Mouse (Mus musculus): ENCODE data around the gene Sebox. TPM values are rescaled to one million over a fixed set of nuclear protein-coding genes. Genes with fewer than 3 reads are reported as not detected.

Sebox gene
- polyA plus RNA-seq, 1 experiment from 2014 or later, result not detected

DNA sequence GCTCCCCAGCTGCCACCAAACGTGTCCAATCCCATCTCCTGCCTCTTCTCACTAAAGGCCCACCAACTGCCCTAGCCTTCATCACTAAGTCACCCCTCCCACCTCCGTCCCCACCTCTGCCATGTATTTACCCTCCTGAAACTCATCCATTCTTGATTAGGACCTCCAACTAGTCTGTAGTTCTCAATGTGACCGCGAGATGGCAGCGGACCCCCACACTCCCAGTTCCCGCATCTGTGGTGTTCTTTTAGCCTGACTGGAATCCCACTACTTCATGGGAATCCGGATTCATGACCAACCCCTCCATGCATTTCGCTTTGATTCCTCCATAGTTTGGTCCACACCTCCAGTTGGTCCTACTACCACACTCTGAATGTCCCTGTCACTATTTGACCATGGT, 15.1 kb upstream of the Sebox start:
- Histone ChIP-seq H3K4me1 (ENCODE audit: control insufficient read depth, insufficient read depth, low read length) (no peaks in the 10 kb centered on the region; the same call in none of the 2 replicates), H3K4me3 (ENCODE audit: low read depth, low read length) (no peak overlapping the region), H3K9ac (replicated peaks; ENCODE audit: low read length) (no peak overlapping the region), H3K36me3 (replicated peaks; ENCODE audit: control insufficient read depth, insufficient read depth, low read depth, low read length) (no peaks in the 10 kb centered on the region), H3K27me3 (ENCODE audit: control insufficient read depth, insufficient read depth, low read length) (peaks cover 45% of the 10 kb centered on the region), H3K27ac (replicated peaks; ENCODE audit: low read depth, low read length) (no peak overlapping the region), H3K4me2 (ENCODE audit: low read depth, low read length) (no peak overlapping the region), H3K9me3 (replicated peaks; ENCODE audit: control insufficient read depth, low read length) (no peaks in the 10 kb centered on the region)
- ATAC-seq (replicated peaks; ENCODE audit: insufficient number of reproducible peaks, low FRiP score, low TSS enrichment, low read depth) (no peak), DNase-seq (ENCODE audit: low spot score) (peak; percentile 83)
- WGBS, result 4% methylated on average over 8 of the region's 8 CpGs

DNA sequence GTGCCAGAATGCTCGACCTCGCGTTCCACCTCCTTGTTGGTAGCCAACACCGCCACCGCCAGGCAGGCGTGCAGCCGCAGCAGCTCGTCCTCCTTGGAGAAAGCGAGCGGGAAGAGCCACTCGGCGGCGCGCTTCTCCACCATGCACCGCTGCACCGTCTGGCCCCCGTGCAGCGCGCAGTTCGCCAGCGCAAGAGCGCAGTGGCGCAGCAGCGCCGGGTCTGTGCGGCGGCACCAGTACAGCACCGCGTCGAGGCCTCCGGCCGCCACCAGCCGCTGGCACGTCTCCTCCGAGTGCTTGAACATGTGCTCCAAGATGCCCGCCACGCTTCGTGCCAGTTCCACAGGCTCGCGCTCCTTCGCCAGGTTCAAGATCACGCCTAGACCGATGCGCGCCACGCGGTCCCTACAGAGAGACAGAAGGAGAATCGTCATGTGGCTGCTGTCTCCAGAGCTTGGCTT, 12.4 kb upstream of the Sebox start:
- WGBS, result 10% methylated on average over 47 of the region's 48 CpGs
- Histone ChIP-seq H3K27me3 (ENCODE audit: control insufficient read depth, insufficient read depth, low read length) (peaks cover 51% of the 10 kb centered on the region), H3K36me3 (replicated peaks; ENCODE audit: control insufficient read depth, insufficient read depth, low read depth, low read length) (no peaks in the 10 kb centered on the region), H3K4me2 (ENCODE audit: low read depth, low read length) (peak overlapping the region; percentile 46), H3K27ac (replicated peaks; ENCODE audit: low read depth, low read length) (no peak overlapping the region), H3K9me3 (replicated peaks; ENCODE audit: control insufficient read depth, low read length) (no peaks in the 10 kb centered on the region), H3K9ac (replicated peaks; ENCODE audit: low read length) (no peak overlapping the region), H3K4me3 (ENCODE audit: low read depth, low read length) (peak overlapping the region; percentile 25), H3K4me1 (ENCODE audit: control insufficient read depth, insufficient read depth, low read length) (no peaks in the 10 kb centered on the region; the same call in none of the 2 replicates)
- ATAC-seq (replicated peaks; ENCODE audit: insufficient number of reproducible peaks, low FRiP score, low TSS enrichment, low read depth), result no peak; the same call in 1 of the 2 replicates
- peak; percentile 67 for DNase-seq (ENCODE audit: low spot score)

DNA sequence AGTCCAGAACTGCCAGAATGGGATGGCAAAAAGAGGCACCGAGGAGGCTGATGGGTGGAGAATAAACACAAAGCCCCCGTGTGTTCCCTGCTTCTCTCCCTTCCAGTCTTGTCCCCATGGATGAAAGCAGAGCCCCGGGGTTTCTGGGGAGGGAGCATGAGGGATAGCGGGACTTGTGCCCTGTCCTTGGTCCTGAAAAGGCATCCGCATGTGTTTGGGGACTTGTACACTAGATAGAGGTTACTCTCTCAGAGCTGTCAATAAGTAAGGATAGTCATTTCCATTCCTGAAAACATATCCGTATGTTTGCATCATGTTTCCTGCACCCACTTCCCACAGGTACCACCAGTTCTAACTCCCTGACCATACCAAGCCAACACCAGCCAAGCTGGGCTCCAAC, 7.3 kb upstream of the Sebox start:
- Histone ChIP-seq H3K4me1 (ENCODE audit: control insufficient read depth, insufficient read depth, low read length) (peaks cover 3% of the 10 kb centered on the region; the same call in 1 of the 2 replicates), H3K27me3 (ENCODE audit: control insufficient read depth, insufficient read depth, low read length) (peaks cover 29% of the 10 kb centered on the region), H3K9me3 (replicated peaks; ENCODE audit: control insufficient read depth, low read length) (no peaks in the 10 kb centered on the region), H3K9ac (replicated peaks; ENCODE audit: low read length) (no peak overlapping the region), H3K4me3 (ENCODE audit: low read depth, low read length) (no peak overlapping the region), H3K27ac (replicated peaks; ENCODE audit: low read depth, low read length) (no peak overlapping the region), H3K36me3 (replicated peaks; ENCODE audit: control insufficient read depth, insufficient read depth, low read depth, low read length) (no peaks in the 10 kb centered on the region), H3K4me2 (ENCODE audit: low read depth, low read length) (no peak overlapping the region)
- 5% methylated on average over 6 of the region's 6 CpGs for WGBS
- ATAC-seq (replicated peaks; ENCODE audit: insufficient number of reproducible peaks, low FRiP score, low TSS enrichment, low read depth) (no peak), DNase-seq (ENCODE audit: low spot score) (peak; percentile 83)

GRCm38 (mm10) chr11:78497071-78497541, 6.1 kb upstream of the Sebox start:
- peak; percentile 59; the same call in 1 of the 2 replicates for ATAC-seq (replicated peaks; ENCODE audit: insufficient number of reproducible peaks, low FRiP score, low TSS enrichment, low read depth)
- no peaks in the 10 kb centered on the region for H3K36me3 ChIP-seq (replicated peaks; ENCODE audit: control insufficient read depth, insufficient read depth, low read depth, low read length)
- WGBS, result under 1% methylated on average over 44 of the region's 44 CpGs
- H3K4me3 ChIP-seq (ENCODE audit: low read depth, low read length), result peak overlapping the region; percentile 59
- H3K9ac ChIP-seq (replicated peaks; ENCODE audit: low read length), result peak overlapping the region; percentile 54
- peak; percentile 39 for DNase-seq (ENCODE audit: low spot score)
- no peak overlapping the region for H3K27ac ChIP-seq (replicated peaks; ENCODE audit: low read depth, low read length)
- H3K4me1 ChIP-seq (ENCODE audit: control insufficient read depth, insufficient read depth, low read length), result peaks cover 3% of the 10 kb centered on the region; the same call in 1 of the 2 replicates
- H3K27me3 ChIP-seq (ENCODE audit: control insufficient read depth, insufficient read depth, low read length), result peaks cover 22% of the 10 kb centered on the region
- H3K4me2 ChIP-seq (ENCODE audit: low read depth, low read length), result peak overlapping the region; percentile 99
- H3K9me3 ChIP-seq (replicated peaks; ENCODE audit: control insufficient read depth, low read length), result no peaks in the 10 kb centered on the region

DNA sequence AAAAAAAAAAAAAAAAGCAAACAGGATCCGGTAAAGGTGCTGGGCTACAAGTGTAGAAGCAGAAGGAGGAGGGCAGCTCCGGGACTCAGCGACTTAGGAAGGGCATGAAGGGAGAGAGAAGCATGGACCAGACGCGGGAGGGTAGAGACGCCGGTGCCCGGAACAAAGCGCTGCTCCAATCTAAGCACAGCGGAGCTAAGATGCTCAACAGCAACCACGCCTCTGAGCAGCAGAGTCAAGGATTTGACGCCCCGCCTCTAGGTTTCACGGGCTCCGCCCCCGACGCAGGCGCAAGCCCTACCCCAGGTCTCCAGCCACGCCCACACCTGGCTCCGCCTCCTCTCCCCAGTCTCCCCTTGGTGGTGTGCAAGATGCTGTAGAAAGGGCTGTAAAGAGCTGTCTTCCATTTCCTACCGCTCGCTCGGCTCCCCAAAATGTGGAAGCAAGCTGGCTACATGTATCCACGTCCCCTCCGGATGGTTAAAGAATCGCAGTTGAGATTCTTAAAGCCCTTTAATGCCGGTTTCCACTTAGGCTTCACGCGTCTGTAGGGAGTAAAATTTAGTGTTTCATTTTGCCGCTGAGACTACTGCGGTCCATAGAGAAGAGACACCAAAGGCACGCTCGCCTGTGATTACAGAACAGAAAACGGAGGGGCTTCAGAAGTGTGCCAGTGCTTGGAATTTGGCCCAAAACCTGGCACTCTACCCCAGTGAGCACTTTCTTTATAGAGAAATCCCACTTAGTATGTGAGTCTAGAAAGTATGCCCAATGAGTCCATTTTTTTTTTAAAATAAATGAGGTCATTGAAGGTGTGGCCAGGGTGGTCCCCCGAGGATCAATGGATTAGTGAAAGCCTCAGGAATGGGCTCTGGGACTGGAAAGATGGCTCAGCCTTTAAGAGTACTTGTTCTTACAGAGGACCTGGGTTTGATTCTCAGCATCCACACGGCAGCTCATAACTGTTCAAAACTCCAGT, 5.4 kb upstream of the Sebox start, which contains the start of gene Sarm1:
TSS of gene Sarm1 (minus strand) at position 211 of the 979 bp plus-strand sequence.
- no peaks in the 10 kb centered on the region for H3K36me3 ChIP-seq (replicated peaks; ENCODE audit: control insufficient read depth, insufficient read depth, low read depth, low read length)
- peak within 1 kb of the TSS; percentile 99 for H3K4me2 ChIP-seq (ENCODE audit: low read depth, low read length)
- DNase-seq (ENCODE audit: low spot score), result peak; percentile 98
- ATAC-seq (replicated peaks; ENCODE audit: insufficient number of reproducible peaks, low FRiP score, low TSS enrichment, low read depth), result peak; percentile 92
- peaks cover 3% of the 10 kb centered on the region; the same call in 1 of the 2 replicates for H3K4me1 ChIP-seq (ENCODE audit: control insufficient read depth, insufficient read depth, low read length)
- H3K4me3 ChIP-seq (ENCODE audit: low read depth, low read length), result peak within 1 kb of the TSS; percentile 59
- H3K27me3 ChIP-seq (ENCODE audit: control insufficient read depth, insufficient read depth, low read length), result peaks cover 22% of the 10 kb centered on the region
- 3% methylated on average over 35 of the region's 36 CpGs for WGBS
- H3K9ac ChIP-seq (replicated peaks; ENCODE audit: low read length), result peak within 1 kb of the TSS; percentile 54
- no peak within 1 kb of the TSS for H3K27ac ChIP-seq (replicated peaks; ENCODE audit: low read depth, low read length)
- no peaks in the 10 kb centered on the region for H3K9me3 ChIP-seq (replicated peaks; ENCODE audit: control insufficient read depth, low read length)

- Histone ChIP-seq H3K4me2 (ENCODE audit: low read depth, low read length) (peak within 1 kb of the TSS; percentile 99), H3K4me3 (ENCODE audit: low read depth, low read length) (peak within 1 kb of the TSS; percentile 59), H3K27me3 (ENCODE audit: control insufficient read depth, insufficient read depth, low read length) (peaks cover 22% of the 10 kb centered on the region), H3K27ac (replicated peaks; ENCODE audit: low read depth, low read length) (no peak within 1 kb of the TSS), H3K9ac (replicated peaks; ENCODE audit: low read length) (peak within 1 kb of the TSS; percentile 11; the same call in 1 of the 2 replicates), H3K36me3 (replicated peaks; ENCODE audit: control insufficient read depth, insufficient read depth, low read depth, low read length) (no peaks in the 10 kb centered on the region), H3K4me1 (ENCODE audit: control insufficient read depth, insufficient read depth, low read length) (peaks cover 3% of the 10 kb centered on the region; the same call in 1 of the 2 replicates), H3K9me3 (replicated peaks; ENCODE audit: control insufficient read depth, low read length) (no peaks in the 10 kb centered on the region)
- WGBS, result 46% methylated on average over 7 of the region's 7 CpGs
- ATAC-seq (replicated peaks; ENCODE audit: insufficient number of reproducible peaks, low FRiP score, low TSS enrichment, low read depth) (no peak), DNase-seq (ENCODE audit: low spot score) (no peak)
Observed at GRCm38 (mm10) chr11:78499004-78499403, 4.2 kb upstream of the Sebox start, which contains the start of gene Vtn. Gene Vtn, plus strand, starts transcription at chr11:78499091.

DNA sequence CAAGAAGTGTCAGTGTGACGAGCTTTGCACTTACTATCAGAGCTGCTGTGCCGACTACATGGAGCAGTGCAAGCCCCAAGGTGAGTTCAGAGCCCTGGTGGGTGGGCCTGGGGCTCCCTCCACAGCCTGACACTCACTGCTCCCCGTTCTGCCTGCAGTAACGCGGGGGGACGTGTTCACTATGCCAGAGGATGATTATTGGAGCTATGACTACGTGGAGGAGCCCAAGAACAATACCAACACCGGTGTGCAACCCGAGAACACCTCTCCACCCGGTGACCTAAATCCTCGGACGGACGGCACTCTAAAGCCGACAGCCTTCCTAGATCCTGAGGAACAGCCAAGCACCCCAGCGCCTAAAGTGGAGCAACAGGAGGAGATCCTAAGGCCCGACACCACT, 3.7 kb upstream of the Sebox start:
- H3K4me3 ChIP-seq (ENCODE audit: low read depth, low read length), result no peak overlapping the region
- H3K9ac ChIP-seq (replicated peaks; ENCODE audit: low read length), result no peak overlapping the region
- no peaks in the 10 kb centered on the region for H3K36me3 ChIP-seq (replicated peaks; ENCODE audit: control insufficient read depth, insufficient read depth, low read depth, low read length)
- H3K4me2 ChIP-seq (ENCODE audit: low read depth, low read length), result 0 out of 2 replicates have a peak overlapping the region, but pooled peaks have one; percentile 5
- no peak overlapping the region for H3K27ac ChIP-seq (replicated peaks; ENCODE audit: low read depth, low read length)
- H3K4me1 ChIP-seq (ENCODE audit: control insufficient read depth, insufficient read depth, low read length), result peaks cover 3% of the 10 kb centered on the region; the same call in 1 of the 2 replicates
- no peaks in the 10 kb centered on the region for H3K9me3 ChIP-seq (replicated peaks; ENCODE audit: control insufficient read depth, low read length)
- ATAC-seq (replicated peaks; ENCODE audit: insufficient number of reproducible peaks, low FRiP score, low TSS enrichment, low read depth) (no peak), DNase-seq (ENCODE audit: low spot score) (no peak)
- peaks cover 22% of the 10 kb centered on the region for H3K27me3 ChIP-seq (ENCODE audit: control insufficient read depth, insufficient read depth, low read length)
- WGBS, result 42% methylated on average over 16 of the region's 16 CpGs

All from embryonic facial prominence, embryonic 11.5 days (tissue).